Mouse (Mus musculus): Measurements from ENCODE around the gene Bmx. TPM values are rescaled to one million over a fixed set of nuclear protein-coding genes. Genes with fewer than 3 reads are reported as not detected.
A peak's percentile ranks its signal among the peaks of the same experiment; 100 is the strongest.

Bmx gene
- total RNA-seq (2021): under 1 TPM; 0.23 to 0.32 TPM
- long read RNA-seq, experiment 1: 0 reads
- long read RNA-seq, experiment 2: 0 reads

GRCm38 (mm10) chrX:164258057-164258456 lies at the start of gene Bmx:
Gene Bmx, minus strand, starts transcription at chrX:164258193.
- intact Hi-C loops (cut with DNase I): no loop called here
- DNase-seq: no peak

GRCm38 (mm10) chrX:164306250-164306649 lies 48.3 kb upstream of the Bmx start:
- DNase-seq: no peak
- intact Hi-C loops (cut with DNase I): no loop called here

GRCm38 (mm10) chrX:164291147-164291546 lies 33.2 kb upstream of the Bmx start:
- intact Hi-C loops (cut with DNase I): no loop called here
- DNase-seq: peak in 1 of 2 experiments; percentile 7

- intact Hi-C loops (cut with DNase I): loop anchor here (2.0 kb wide), 1 partner anchor 102 kb away; no protein-coding TSS in a partner anchor
- no peak for DNase-seq
Observed at GRCm38 (mm10) chrX:164287077-164287476, 29.1 kb upstream of the Bmx start.

- intact Hi-C loops (cut with DNase I): no loop called here
- no peak for DNase-seq
Observed at GRCm38 (mm10) chrX:164283808-164284207, 25.8 kb upstream of the Bmx start.

GRCm38 (mm10) chrX:164280918-164281647 lies 23.1 kb upstream of the Bmx start:
- no peak for DNase-seq
- intact Hi-C loops (cut with DNase I): no loop called here

- intact Hi-C loops (cut with DNase I): no loop called here
- DNase-seq: no peak
Observed at GRCm38 (mm10) chrX:164275536-164275935, 17.5 kb upstream of the Bmx start.

GRCm38 (mm10) chrX:164270603-164271002 lies 12.6 kb upstream of the Bmx start:
- intact Hi-C loops (cut with DNase I): no loop called here
- DNase-seq: no peak

- intact Hi-C loops (cut with DNase I): no loop called here
- peak; percentile 36 to 40 for DNase-seq
Observed at GRCm38 (mm10) chrX:164269285-164269761, 11.3 kb upstream of the Bmx start, which contains the start of gene Pir. Gene Pir, plus strand, starts transcription at chrX:164269371.

GRCm38 (mm10) chrX:164264861-164265260 lies 6.9 kb upstream of the Bmx start:
- DNase-seq: no peak
- intact Hi-C loops (cut with DNase I): no loop called here

- intact Hi-C loops (cut with DNase I): no loop called here
- no peak for DNase-seq
Observed at GRCm38 (mm10) chrX:164262286-164262685, 4.3 kb upstream of the Bmx start.

- no peak for DNase-seq
- intact Hi-C loops (cut with DNase I): no loop called here
Observed at GRCm38 (mm10) chrX:164258662-164259061, 669 bp upstream of the Bmx start.

GRCm38 (mm10) chrX:164256527-164256926 lies 1.5 kb downstream of the Bmx start:
- intact Hi-C loops (cut with DNase I): no loop called here
- DNase-seq: no peak

- no peak for DNase-seq
- intact Hi-C loops (cut with DNase I): no loop called here
Observed at GRCm38 (mm10) chrX:164246722-164247121, 11.3 kb downstream of the Bmx start.

- DNase-seq: no peak
- intact Hi-C loops (cut with DNase I): no loop called here
Observed at GRCm38 (mm10) chrX:164245714-164246113, 12.3 kb downstream of the Bmx start.

- DNase-seq: no peak
- intact Hi-C loops (cut with DNase I): no loop called here
Observed at GRCm38 (mm10) chrX:164233380-164233779, 24.6 kb downstream of the Bmx start.

GRCm38 (mm10) chrX:164221989-164222388 lies 36.0 kb downstream of the Bmx start:
- no peak for DNase-seq
- intact Hi-C loops (cut with DNase I): no loop called here

GRCm38 (mm10) chrX:164200547-164200946 lies 57.4 kb downstream of the Bmx start:
- no peak for DNase-seq
- intact Hi-C loops (cut with DNase I): no loop called here

- no peak for DNase-seq
- intact Hi-C loops (cut with DNase I): no loop called here
Observed at GRCm38 (mm10) chrX:164197679-164198078, 60.3 kb downstream of the Bmx start.

GRCm38 (mm10) chrX:164189880-164190279 lies 68.1 kb downstream of the Bmx start:
- intact Hi-C loops (cut with DNase I): no loop called here
- DNase-seq: no peak

GRCm38 (mm10) chrX:164183844-164184243 lies 74.1 kb downstream of the Bmx start:
- intact Hi-C loops (cut with DNase I): loop anchor here (2.0 kb wide), 1 partner anchor 103 kb away; no protein-coding TSS in a partner anchor
- DNase-seq: peak in 1 of 2 experiments; percentile 6

- DNase-seq: no peak
- intact Hi-C loops (cut with DNase I): no loop called here
Observed at GRCm38 (mm10) chrX:164179746-164180145, 78.2 kb downstream of the Bmx start.
